Mouse (Mus musculus) CH12.LX (cell line): ENCODE data around the gene Mmel1.

ENCODE experiments used
- CTCF ChIP-seq, 2 experiments: IDR thresholded peaks in 1 of 2; conservative IDR thresholded peaks in 1 of 2; 2 replicates each; pipeline ENCODE4 v1.5.1; 2011 to 2012; ENCODE audit warnings: low read depth in 2 of 2, low read length in 2 of 2, improper control_type of control experiment in 1 of 2, inconsistent platforms in 1 of 2, mild to moderate bottlenecking in 1 of 2, moderate library complexity in 1 of 2
- ETS1 ChIP-seq: conservative IDR thresholded peaks from 2 replicates; pipeline ENCODE4 v1.6.1; 2012; ENCODE audit warnings: low read depth, mild to moderate bottlenecking, inconsistent platforms, low read length, improper control_type of control experiment, moderate library complexity
- JUN ChIP-seq: IDR thresholded peaks from 2 replicates; pipeline ENCODE4 v1.6.1; 2011; ENCODE audit warnings: low read depth, mild to moderate bottlenecking, low read length, improper control_type of control experiment, moderate library complexity; ENCODE audit not compliant: insufficient read depth
- MXI1 ChIP-seq: IDR thresholded peaks from 2 replicates; pipeline ENCODE4 v1.6.1; 2011; ENCODE audit warnings: mild to moderate bottlenecking, low read depth, low read length, improper control_type of control experiment
- MYC ChIP-seq: IDR thresholded peaks from 2 replicates; pipeline ENCODE4 v1.6.1; 2011; ENCODE audit warnings: low read depth, mild to moderate bottlenecking, improper control_type of control experiment, low read length
- POLR2A ChIP-seq: IDR thresholded peaks from 2 replicates; pipeline ENCODE4 v1.6.1; 2011; ENCODE audit warnings: low read depth, mild to moderate bottlenecking, improper control_type of control experiment, low read length
- ZKSCAN1 ChIP-seq: IDR thresholded peaks from 2 replicates; pipeline ENCODE4 v1.6.1; 2012; ENCODE audit warnings: low read depth, inconsistent platforms, low read length, improper control_type of control experiment, borderline replicate concordance

DNA sequence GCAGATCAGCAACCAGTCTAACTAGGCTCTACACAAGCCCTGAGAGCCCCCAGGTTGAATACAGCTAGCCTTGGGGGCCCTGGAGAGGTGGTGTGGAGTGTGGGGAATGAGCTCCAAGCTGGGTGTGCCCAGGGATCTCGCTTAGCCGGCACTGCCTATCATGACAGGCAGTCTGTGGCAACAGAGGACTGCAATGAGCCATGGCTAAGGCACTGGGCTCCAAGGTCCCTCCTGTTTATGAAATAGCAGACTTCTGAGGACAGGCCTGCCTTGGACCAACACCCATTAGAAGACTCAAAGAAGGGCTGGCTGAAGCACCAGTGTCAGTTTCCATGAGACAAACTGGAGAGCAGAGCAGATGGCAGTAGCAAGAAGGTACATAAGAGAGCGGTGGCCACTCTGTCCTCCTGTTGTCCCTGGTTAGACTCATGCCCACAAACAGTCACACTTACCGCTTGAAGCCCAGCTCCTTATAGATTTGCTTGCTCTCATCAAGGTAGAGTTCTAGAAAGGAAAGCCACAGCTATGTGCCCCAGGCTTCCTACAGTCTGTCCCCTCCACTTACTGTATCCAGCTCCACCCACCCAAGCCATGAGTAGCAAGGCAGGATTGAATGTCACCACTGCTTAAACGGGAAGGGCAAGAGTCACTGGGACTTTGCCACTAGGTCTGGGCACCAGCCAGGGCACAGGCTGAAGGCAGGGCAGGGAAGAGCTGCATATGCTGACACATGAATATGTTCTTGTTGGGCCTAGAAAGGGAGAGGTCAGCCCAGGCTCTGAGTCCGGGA lies 28.5 kb downstream of the Mmel1 start:
- no peak for TF ChIP-seq ETS1
- no peak for TF ChIP-seq CTCF (conservative IDR thresholded peaks at IDR 0.05 in 1 of 2, IDR thresholded peaks at IDR 0.05 in 1 of 2; ENCODE audit: low read depth in 2 of 2, low read length in 2 of 2)
- TF ChIP-seq JUN = no peak
- TF ChIP-seq ZKSCAN1 = no peak
- TF ChIP-seq MYC = no peak
- no peak for TF ChIP-seq POLR2A
- TF ChIP-seq MXI1 = no peak
